Mouse (Mus musculus) forelimb bud, embryonic 11.5 days (tissue): ENCODE measurements at regions not wholly inside any gene's neighbourhood (a gene's known extent, or its start where the extent isn't known, plus 50 kb on each side); places are given as distances from the start of the nearest gene placed in this dataset.

Experiments
- DNase-seq: peaks from one replicate; pipeline ENCODE4 v3.0.0-alpha.2; 2012; ENCODE audit warnings: low read depth, low spot score

- DNase-seq: no peak
These were observed 162.6 kb downstream of the Inhbb start for GRCm38 (mm10) chr1:119259455-119259854.

GRCm38 (mm10) chr1:119256769-119257168 lies 165.3 kb downstream of the Inhbb start:
- no peak for DNase-seq

- no peak for DNase-seq
These were observed 166.0 kb downstream of the Inhbb start for GRCm38 (mm10) chr1:119256097-119256473.

- DNase-seq: no peak
These were observed 166.5 kb downstream of the Inhbb start for GRCm38 (mm10) chr1:119255386-119256096.

- no peak for DNase-seq
These were observed 167.1 kb downstream of the Inhbb start for GRCm38 (mm10) chr1:119254928-119255327.

- no peak for DNase-seq
These were observed 168.6 kb downstream of the Inhbb start for GRCm38 (mm10) chr1:119253371-119253851.

- DNase-seq: no peak
These were observed 169.6 kb downstream of the Inhbb start for GRCm38 (mm10) chr1:119252403-119252802.

- no peak for DNase-seq
These were observed 170.3 kb downstream of the Inhbb start for GRCm38 (mm10) chr1:119251741-119252140.

GRCm38 (mm10) chr1:119248776-119249495 lies 173.1 kb downstream of the Inhbb start:
- no peak for DNase-seq

GRCm38 (mm10) chr1:119247117-119247516 lies 174.9 kb downstream of the Inhbb start:
- no peak for DNase-seq

- no peak for DNase-seq
These were observed 183.6 kb downstream of the Inhbb start for GRCm38 (mm10) chr1:119238463-119238862.

- no peak for DNase-seq
These were observed 183.4 kb upstream of the Gli2 start for GRCm38 (mm10) chr1:119236787-119237186.

- no peak for DNase-seq
These were observed 181.0 kb upstream of the Gli2 start for GRCm38 (mm10) chr1:119234449-119234848.

GRCm38 (mm10) chr1:119226996-119227395 lies 173.6 kb upstream of the Gli2 start:
- no peak for DNase-seq

GRCm38 (mm10) chr1:119223876-119224275 lies 170.5 kb upstream of the Gli2 start:
- DNase-seq: no peak

- no peak for DNase-seq
These were observed 168.5 kb upstream of the Gli2 start for GRCm38 (mm10) chr1:119221901-119222300.

- no peak for DNase-seq
These were observed 167.6 kb upstream of the Gli2 start for GRCm38 (mm10) chr1:119221012-119221411.

GRCm38 (mm10) chr1:119219817-119220216 lies 166.4 kb upstream of the Gli2 start:
- no peak for DNase-seq

- DNase-seq: peak; percentile 2
These were observed 164.0 kb upstream of the Gli2 start for GRCm38 (mm10) chr1:119217387-119217786.

GRCm38 (mm10) chr1:119209607-119210007 lies 156.2 kb upstream of the Gli2 start:
- no peak for DNase-seq

GRCm38 (mm10) chr1:119202456-119202855 lies 149.0 kb upstream of the Gli2 start:
- DNase-seq: no peak

- no peak for DNase-seq
These were observed 143.9 kb upstream of the Gli2 start for GRCm38 (mm10) chr1:119197415-119197700.
